Mouse (Mus musculus) forebrain, embryonic 12.5 days (tissue): ENCODE results near the gene Vps13d. TPM values are rescaled to one million over a fixed set of nuclear protein-coding genes. Genes with fewer than 3 reads are reported as not detected.

Source experiments
- ATAC-seq: fragments of 200-750 bp; cut with Nextera tagmentation; 2 replicates; pipeline ENCODE4 v1.8.0; 2017; ENCODE audit warnings: moderate TSS enrichment; ENCODE audit not compliant: low FRiP score
- H3K27ac ChIP-seq: fragments of 300-500 bp; sonication (generic); 2 replicates; pipeline ENCODE4 v1.5.1; 2016; ENCODE audit warnings: mild to moderate bottlenecking
- H3K27me3 ChIP-seq: fragments of 300-500 bp; sonication (generic); 2 replicates; pipeline ENCODE4 v1.6.1; 2016; ENCODE audit warnings: mild to moderate bottlenecking
- H3K36me3 ChIP-seq: fragments of 300-500 bp; sonication (generic); replicated peaks from 2 replicates; pipeline ENCODE4 v1.6.1; 2016; ENCODE audit warnings: mild to moderate bottlenecking
- H3K4me1 ChIP-seq: fragments of 300-500 bp; sonication (generic); 2 replicates; pipeline ENCODE4 v1.6.1; 2016
- H3K4me2 ChIP-seq: fragments of 300-500 bp; sonication (generic); 2 replicates; pipeline ENCODE4 v1.6.1; 2016; ENCODE audit warnings: mild to moderate bottlenecking, moderate library complexity
- H3K4me3 ChIP-seq: fragments of 300-500 bp; sonication (generic); replicated peaks from 2 replicates; pipeline ENCODE4 v1.5.1; 2016; ENCODE audit warnings: mild to moderate bottlenecking
- H3K9ac ChIP-seq: fragments of 300-500 bp; sonication (generic); 2 replicates; pipeline ENCODE4 v1.6.1; 2016; ENCODE audit warnings: mild to moderate bottlenecking
- H3K9me3 ChIP-seq: fragments of 300-500 bp; sonication (generic); 2 replicates; pipeline ENCODE4 v1.6.1; 2016
- WGBS: fragments of 180-500 bp; shearing (Covaris S2); methylation state at CpG from one replicate; pipeline ENCODE4 v1.1.7; 2016; 5-methylcytosine and 5-hydroxymethylcytosine counted together
- polyA plus RNA-seq: library from polyadenylated mRNA; unstranded; fragments of >200 nt; fragmentation: Nextera tagmentation; extraction: Ambion mirVana; gene quantifications from 2 replicates; pipeline ENCODE4 v1.2.1, GENCODE M21; 2016

Gene Vps13d
- polyA plus RNA-seq, 1 experiment from 2014 or later, result 5.7 TPM

DNA sequence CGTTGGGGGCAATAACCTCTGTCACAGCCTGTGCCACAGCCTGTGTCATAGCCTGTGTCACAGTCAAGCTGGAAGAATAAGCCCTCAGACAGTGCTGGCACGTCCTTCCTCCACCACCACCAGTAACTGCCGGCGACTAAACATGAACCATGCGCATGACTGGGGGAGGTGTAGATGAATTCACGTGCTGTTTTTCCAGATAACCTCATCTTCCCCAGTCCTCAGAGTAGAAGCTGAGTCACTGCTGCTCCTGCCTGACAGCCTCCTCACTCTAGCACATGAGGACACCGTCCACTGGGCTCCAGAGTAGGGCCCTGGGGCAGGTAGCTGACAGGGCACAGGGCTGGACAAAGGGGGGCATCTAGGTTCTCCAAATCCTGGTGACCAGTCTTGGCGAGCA is 27.3 kb upstream of the Vps13d start:
- Histone ChIP-seq H3K9ac (no peak overlapping the region), H3K4me1 (no peaks in the 10 kb centered on the region), H3K36me3 (no peaks in the 10 kb centered on the region), H3K4me3 (no peak overlapping the region), H3K27ac (no peak overlapping the region), H3K9me3 (no peaks in the 10 kb centered on the region), H3K4me2 (no peak overlapping the region), H3K27me3 (no peaks in the 10 kb centered on the region)
- 86% methylated on average over 8 of the region's 8 CpGs for WGBS
- ATAC-seq, result no peak; the same call in 1 of the 2 replicates

DNA sequence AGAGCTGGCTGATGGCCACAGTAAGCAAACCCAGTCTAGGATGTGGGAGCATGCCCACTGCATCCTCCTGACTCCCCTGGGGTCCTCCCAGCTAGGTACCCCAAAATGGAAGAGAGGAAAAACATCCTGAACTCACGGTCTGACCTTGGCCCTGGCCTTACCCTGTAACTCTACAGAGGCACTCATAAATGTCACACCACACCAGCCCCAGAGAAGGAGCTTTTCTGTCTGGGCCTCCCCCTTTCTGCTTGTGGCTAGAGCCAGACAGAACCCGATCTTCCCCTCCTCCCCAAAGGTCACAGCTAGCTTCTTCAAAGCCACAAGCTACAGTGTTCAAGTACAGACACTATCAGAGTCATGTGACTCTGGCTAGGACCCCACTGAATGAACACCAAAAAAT is 26.6 kb upstream of the Vps13d start:
- WGBS, result 87% methylated on average over 2 of the region's 2 CpGs
- Histone ChIP-seq H3K4me2 (no peak overlapping the region), H3K4me3 (no peak overlapping the region), H3K36me3 (no peaks in the 10 kb centered on the region), H3K27ac (no peak overlapping the region), H3K27me3 (no peaks in the 10 kb centered on the region), H3K4me1 (no peaks in the 10 kb centered on the region), H3K9me3 (no peaks in the 10 kb centered on the region), H3K9ac (no peak overlapping the region)
- ATAC-seq, result no peak

DNA sequence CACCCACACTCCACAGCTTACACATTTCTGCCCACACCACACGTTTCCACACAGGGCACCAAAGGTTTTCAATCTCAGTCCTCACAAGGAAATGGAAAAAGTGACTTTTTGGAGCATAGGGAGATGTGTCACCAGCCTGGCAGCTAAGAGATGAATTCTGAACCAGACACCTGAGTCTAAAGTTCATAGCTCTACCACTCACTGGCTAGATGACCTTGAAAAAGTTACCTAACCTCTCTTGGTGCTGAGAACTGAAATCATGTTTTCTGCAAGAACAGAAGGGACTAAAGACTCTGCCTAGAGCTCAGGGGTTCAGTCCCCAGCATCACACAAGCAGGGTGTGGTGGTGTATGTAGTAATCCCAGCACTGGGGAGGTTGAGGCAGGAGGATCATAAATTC is 25.2 kb upstream of the Vps13d start:
- Histone ChIP-seq H3K4me3 (no peak overlapping the region), H3K27me3 (no peaks in the 10 kb centered on the region), H3K9me3 (no peaks in the 10 kb centered on the region), H3K4me1 (no peaks in the 10 kb centered on the region), H3K4me2 (no peak overlapping the region), H3K27ac (no peak overlapping the region), H3K9ac (no peak overlapping the region), H3K36me3 (no peaks in the 10 kb centered on the region)
- no peak for ATAC-seq
- WGBS, result 79% methylated on average over 1 of the region's 1 CpGs

GRCm38 (mm10) chr4:145219240-145219985 is 24.6 kb upstream of the Vps13d start:
- H3K36me3 ChIP-seq, result no peaks in the 10 kb centered on the region
- H3K4me2 ChIP-seq, result no peak overlapping the region
- 65% methylated on average over 15 of the region's 15 CpGs for WGBS
- H3K4me3 ChIP-seq, result no peak overlapping the region
- no peak overlapping the region for H3K9ac ChIP-seq
- H3K27ac ChIP-seq, result no peak overlapping the region
- ATAC-seq, result no peak
- 0 out of 2 replicates have a peak, but pooled peaks cover 3% of the 10 kb centered on the region for H3K4me1 ChIP-seq
- H3K27me3 ChIP-seq, result no peaks in the 10 kb centered on the region
- no peaks in the 10 kb centered on the region for H3K9me3 ChIP-seq

- Histone ChIP-seq H3K27me3 (no peaks in the 10 kb centered on the region), H3K4me1 (0 out of 2 replicates have a peak, but pooled peaks cover 3% of the 10 kb centered on the region), H3K9ac (no peak overlapping the region), H3K9me3 (no peaks in the 10 kb centered on the region), H3K4me2 (no peak overlapping the region), H3K4me3 (no peak overlapping the region), H3K27ac (no peak overlapping the region), H3K36me3 (no peaks in the 10 kb centered on the region)
- ATAC-seq, result no peak
- 81% methylated on average over 5 of the region's 5 CpGs for WGBS
Measured at GRCm38 (mm10) chr4:145217837-145218236, 23.0 kb upstream of the Vps13d start.

GRCm38 (mm10) chr4:145217046-145217445 is 22.2 kb upstream of the Vps13d start:
- ATAC-seq, result no peak
- Histone ChIP-seq H3K4me1 (0 out of 2 replicates have a peak, but pooled peaks cover 3% of the 10 kb centered on the region), H3K4me2 (no peak overlapping the region), H3K9me3 (no peaks in the 10 kb centered on the region), H3K27ac (no peak overlapping the region), H3K36me3 (no peaks in the 10 kb centered on the region), H3K4me3 (no peak overlapping the region), H3K27me3 (no peaks in the 10 kb centered on the region), H3K9ac (no peak overlapping the region)
- WGBS, result 87% methylated on average over 6 of the region's 6 CpGs

DNA sequence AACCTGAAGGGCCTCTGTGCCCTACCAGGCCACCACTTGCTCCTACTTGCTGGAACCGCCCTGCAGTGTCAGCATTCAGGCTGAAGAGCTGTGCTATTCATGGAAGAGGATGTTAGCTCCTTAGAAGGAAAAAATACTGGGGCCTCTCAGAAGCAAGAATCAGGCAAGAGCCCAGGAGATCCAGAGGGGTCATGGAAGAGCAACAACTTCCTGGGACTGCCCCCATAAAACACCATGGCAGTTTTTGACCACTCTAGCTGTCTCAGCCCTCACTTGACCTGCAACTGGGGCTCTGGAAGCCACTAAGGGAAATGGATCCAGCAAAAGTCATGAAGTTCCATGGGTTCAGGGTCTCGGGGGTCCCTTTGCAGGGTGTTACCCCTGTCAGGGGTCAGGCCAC is 20.6 kb upstream of the Vps13d start:
- H3K9me3 ChIP-seq, result no peaks in the 10 kb centered on the region
- no peak overlapping the region for H3K4me3 ChIP-seq
- WGBS, result 87% methylated on average over 2 of the region's 2 CpGs
- H3K9ac ChIP-seq, result no peak overlapping the region
- no peaks in the 10 kb centered on the region for H3K36me3 ChIP-seq
- H3K4me1 ChIP-seq, result 0 out of 2 replicates have a peak, but pooled peaks cover 3% of the 10 kb centered on the region
- no peaks in the 10 kb centered on the region for H3K27me3 ChIP-seq
- no peak for ATAC-seq
- H3K27ac ChIP-seq, result no peak overlapping the region
- H3K4me2 ChIP-seq, result no peak overlapping the region

GRCm38 (mm10) chr4:145214786-145215174 is 20.0 kb upstream of the Vps13d start:
- Histone ChIP-seq H3K36me3 (no peaks in the 10 kb centered on the region), H3K9me3 (no peaks in the 10 kb centered on the region), H3K27me3 (no peaks in the 10 kb centered on the region), H3K4me1 (0 out of 2 replicates have a peak, but pooled peaks cover 3% of the 10 kb centered on the region), H3K27ac (no peak overlapping the region), H3K4me2 (no peak overlapping the region), H3K9ac (no peak overlapping the region), H3K4me3 (no peak overlapping the region)
- WGBS, result 59% methylated on average over 6 of the region's 6 CpGs
- ATAC-seq, result peak; percentile 42; the same call in 1 of the 2 replicates

DNA sequence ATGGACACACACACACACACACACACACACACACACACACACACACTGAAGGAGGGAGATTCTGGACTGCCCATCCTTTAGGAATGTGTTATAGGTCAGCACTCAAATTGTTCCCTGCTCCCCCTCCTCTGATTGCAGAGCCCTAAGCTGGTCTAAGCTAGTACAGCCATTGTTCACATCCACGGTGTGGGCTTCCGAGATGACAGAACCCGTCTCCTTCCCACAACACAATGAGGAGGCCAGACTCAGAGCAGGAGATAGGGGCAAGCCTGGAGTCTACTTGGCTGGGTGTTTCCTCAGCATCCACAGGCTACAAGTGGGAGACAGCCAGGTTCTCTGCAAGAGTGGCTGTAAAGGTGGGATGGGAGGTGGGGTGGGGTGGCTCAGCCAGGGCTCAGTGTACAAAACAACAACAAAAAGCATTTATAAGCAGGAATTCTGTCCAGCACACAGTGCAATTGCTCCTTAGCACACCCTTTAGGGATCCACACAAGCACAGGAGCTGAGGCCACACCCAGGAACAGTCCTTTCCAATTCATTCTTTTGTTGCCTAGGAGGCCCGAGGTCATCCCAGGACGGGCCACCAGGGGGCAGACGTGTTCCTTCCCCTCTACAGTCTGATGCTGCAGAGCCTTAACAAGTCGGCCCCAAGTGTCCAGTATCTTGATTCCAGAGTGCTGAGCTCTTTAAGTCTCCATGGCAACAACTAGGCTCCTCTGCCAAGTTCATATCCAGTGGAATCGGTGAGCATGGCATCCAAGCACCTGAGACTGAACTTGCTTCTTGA is 19.4 kb upstream of the Vps13d start:
- no peaks in the 10 kb centered on the region for H3K36me3 ChIP-seq
- H3K9ac ChIP-seq, result no peak overlapping the region
- H3K27ac ChIP-seq, result no peak overlapping the region
- H3K4me3 ChIP-seq, result no peak overlapping the region
- no peaks in the 10 kb centered on the region for H3K9me3 ChIP-seq
- WGBS, result 33% methylated on average over 8 of the region's 8 CpGs
- peak; percentile 80 for ATAC-seq
- no peaks in the 10 kb centered on the region for H3K27me3 ChIP-seq
- no peak overlapping the region for H3K4me2 ChIP-seq
- H3K4me1 ChIP-seq, result 0 out of 2 replicates have a peak, but pooled peaks cover 3% of the 10 kb centered on the region

- H3K4me3 ChIP-seq, result no peak overlapping the region
- no peak overlapping the region for H3K27ac ChIP-seq
- H3K9me3 ChIP-seq, result no peaks in the 10 kb centered on the region
- ATAC-seq, result no peak
- H3K27me3 ChIP-seq, result no peaks in the 10 kb centered on the region
- no peak overlapping the region for H3K4me2 ChIP-seq
- H3K9ac ChIP-seq, result no peak overlapping the region
- WGBS, result 85% methylated on average over 2 of the region's 2 CpGs
- no peaks in the 10 kb centered on the region for H3K36me3 ChIP-seq
- 0 out of 2 replicates have a peak, but pooled peaks cover 3% of the 10 kb centered on the region for H3K4me1 ChIP-seq
Measured at GRCm38 (mm10) chr4:145211076-145211475, 16.3 kb upstream of the Vps13d start.

- Histone ChIP-seq H3K4me1 (0 out of 2 replicates have a peak, but pooled peaks cover 3% of the 10 kb centered on the region), H3K4me2 (no peak overlapping the region), H3K4me3 (no peak overlapping the region), H3K9ac (no peak overlapping the region), H3K27ac (no peak overlapping the region), H3K36me3 (no peaks in the 10 kb centered on the region), H3K27me3 (no peaks in the 10 kb centered on the region), H3K9me3 (no peaks in the 10 kb centered on the region)
- no peak for ATAC-seq
- WGBS, result 85% methylated on average over 5 of the region's 5 CpGs
Measured at GRCm38 (mm10) chr4:145210564-145210963, 15.8 kb upstream of the Vps13d start.

DNA sequence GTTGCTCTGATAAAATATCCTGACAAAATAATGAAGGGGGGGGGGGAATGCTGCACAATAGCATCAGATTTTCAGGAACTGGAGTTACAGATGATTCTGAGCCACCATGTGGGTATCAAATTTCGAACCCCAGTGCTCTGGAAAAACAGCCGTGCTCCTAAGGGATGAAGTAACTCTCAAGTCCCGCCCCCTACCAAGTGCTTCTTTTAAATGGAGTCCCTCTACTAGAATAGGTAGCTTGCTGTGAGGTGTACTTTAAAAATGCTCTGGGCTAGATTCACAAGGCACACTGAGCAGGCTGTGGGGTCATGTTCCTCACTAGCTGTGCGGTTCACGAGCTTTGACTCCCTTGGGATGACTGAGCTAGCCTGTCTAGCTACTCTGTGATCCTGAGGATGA is 14.9 kb upstream of the Vps13d start:
- H3K9ac ChIP-seq, result no peak overlapping the region
- H3K27me3 ChIP-seq, result no peaks in the 10 kb centered on the region
- ATAC-seq, result no peak
- no peaks in the 10 kb centered on the region for H3K9me3 ChIP-seq
- H3K4me1 ChIP-seq, result 0 out of 2 replicates have a peak, but pooled peaks cover 2% of the 10 kb centered on the region
- no peaks in the 10 kb centered on the region for H3K36me3 ChIP-seq
- no peak overlapping the region for H3K27ac ChIP-seq
- 42% methylated on average over 5 of the region's 5 CpGs for WGBS
- no peak overlapping the region for H3K4me2 ChIP-seq
- no peak overlapping the region for H3K4me3 ChIP-seq
